Mouse (Mus musculus) embryonic facial prominence, embryonic 12.5 days (tissue): ENCODE data around the gene Meox2. TPM values are rescaled to one million over a fixed set of nuclear protein-coding genes. Genes with fewer than 3 reads are reported as not detected.

Experiments used
- ATAC-seq: fragments of 200-750 bp; cut with Nextera tagmentation; 2 replicates; pipeline ENCODE4 v1.8.0; 2017; ENCODE audit not compliant: insufficient number of reproducible peaks, insufficient read depth, low FRiP score, low TSS enrichment
- H3K27ac ChIP-seq: fragments of 300-500 bp; sonication (generic); 2 replicates; pipeline ENCODE4 v1.5.1; 2016; ENCODE audit warnings: mild to moderate bottlenecking
- H3K27me3 ChIP-seq: fragments of 300-500 bp; sonication (generic); 2 replicates; pipeline ENCODE4 v1.6.1; 2016; ENCODE audit warnings: mild to moderate bottlenecking, moderate library complexity
- H3K36me3 ChIP-seq: fragments of 300-500 bp; sonication (generic); 2 replicates; pipeline ENCODE4 v1.6.1; 2016; ENCODE audit warnings: mild to moderate bottlenecking
- H3K4me1 ChIP-seq: fragments of 300-500 bp; sonication (generic); 2 replicates; pipeline ENCODE4 v1.6.1; 2016
- H3K4me2 ChIP-seq: fragments of 300-500 bp; sonication (generic); replicated peaks from 2 replicates; pipeline ENCODE4 v1.6.1; 2016; ENCODE audit warnings: mild to moderate bottlenecking, moderate library complexity
- H3K4me3 ChIP-seq: fragments of 300-500 bp; sonication (generic); 2 replicates; pipeline ENCODE4 v1.5.1; 2016; ENCODE audit warnings: mild to moderate bottlenecking
- H3K9ac ChIP-seq: fragments of 300-500 bp; sonication (generic); 2 replicates; pipeline ENCODE4 v1.6.1; 2016; ENCODE audit warnings: mild to moderate bottlenecking, moderate library complexity
- H3K9me3 ChIP-seq: fragments of 300-500 bp; sonication (generic); 2 replicates; pipeline ENCODE4 v1.6.1; 2016; ENCODE audit warnings: mild to moderate bottlenecking, moderate library complexity
- WGBS: fragments of 180-500 bp; shearing (Covaris S2); methylation state at CpG from one replicate; pipeline ENCODE4 v1.1.7; 2016; 5-methylcytosine and 5-hydroxymethylcytosine counted together
- polyA plus RNA-seq: library from polyadenylated mRNA; unstranded; fragments of >200 nt; fragmentation: Nextera tagmentation; extraction: Ambion mirVana; gene quantifications from 2 replicates; pipeline ENCODE4 v1.2.1, GENCODE M21; 2016

Meox2 gene
- polyA plus RNA-seq, 1 experiment from 2014 or later: 13.8 TPM

- ATAC-seq: no peak
- no peaks in the 10 kb centered on the region for H3K9me3 ChIP-seq
- H3K27me3 ChIP-seq: no peaks in the 10 kb centered on the region
- H3K9ac ChIP-seq: no peak overlapping the region
- 46% methylated on average over 3 of the region's 3 CpGs for WGBS
- H3K4me1 ChIP-seq: no peaks in the 10 kb centered on the region
- H3K4me3 ChIP-seq: no peak overlapping the region
- no peak overlapping the region for H3K4me2 ChIP-seq
- H3K27ac ChIP-seq: no peak overlapping the region
- no peaks in the 10 kb centered on the region for H3K36me3 ChIP-seq
Observed at GRCm38 (mm10) chr12:37142080-37142703, 33.9 kb downstream of the Meox2 start.

DNA sequence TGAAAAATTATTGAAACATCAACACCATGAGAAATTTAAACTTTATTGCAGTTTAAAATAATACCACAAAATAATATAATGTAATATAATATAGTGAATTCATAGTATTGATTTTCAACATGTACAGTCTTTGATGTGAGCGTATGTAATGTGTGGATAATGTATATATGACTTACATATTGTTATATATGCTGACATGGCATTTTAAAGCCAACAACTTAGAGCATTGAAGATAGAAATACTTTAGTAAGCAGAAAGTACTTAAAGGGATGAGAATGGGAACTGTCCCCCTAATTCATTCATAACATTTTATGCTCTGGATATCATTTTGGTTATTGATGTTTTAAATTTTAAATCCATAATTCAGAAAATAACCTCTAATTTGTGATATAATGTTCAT is 35.5 kb downstream of the Meox2 start:
- WGBS: 91% methylated on average over 1 of the region's 1 CpGs
- no peak for ATAC-seq
- H3K9me3 ChIP-seq: no peaks in the 10 kb centered on the region

DNA sequence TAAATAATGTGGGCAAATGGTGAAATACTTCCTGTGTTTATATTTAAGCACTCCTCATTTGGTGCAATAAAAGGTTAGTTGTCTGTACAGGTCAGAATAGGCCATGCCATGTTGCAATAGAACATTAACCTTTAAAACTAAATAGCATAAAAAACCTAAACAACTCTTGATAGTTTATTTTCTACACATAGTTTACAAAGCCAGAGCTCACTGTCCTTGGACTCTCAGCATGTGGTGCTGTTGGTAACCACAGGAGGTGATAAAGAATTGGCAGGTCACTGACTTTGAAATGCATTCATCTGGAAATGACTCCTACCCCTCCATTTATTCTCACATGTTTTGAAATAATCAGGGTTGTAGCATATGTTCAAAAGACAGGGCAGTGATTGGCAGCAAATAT is 59.4 kb downstream of the Meox2 start:
- Histone ChIP-seq H3K4me2 (no peak overlapping the region), H3K27me3 (no peaks in the 10 kb centered on the region), H3K4me3 (no peak overlapping the region), H3K36me3 (no peaks in the 10 kb centered on the region), H3K4me1 (no peaks in the 10 kb centered on the region), H3K9me3 (no peaks in the 10 kb centered on the region), H3K9ac (no peak overlapping the region), H3K27ac (no peak overlapping the region)
- no peak for ATAC-seq

More for the DNA sequence above, 35.5 kb downstream of the Meox2 start:
- H3K4me3 ChIP-seq: no peak overlapping the region
- H3K36me3 ChIP-seq: no peaks in the 10 kb centered on the region
- H3K27me3 ChIP-seq: no peaks in the 10 kb centered on the region
- H3K4me2 ChIP-seq: no peak overlapping the region
- no peak overlapping the region for H3K27ac ChIP-seq
- no peaks in the 10 kb centered on the region for H3K4me1 ChIP-seq
- H3K9ac ChIP-seq: no peak overlapping the region

GRCm38 (mm10) chr12:37173324-37173723 is 65.0 kb downstream of the Meox2 start:
- H3K9ac ChIP-seq: no peak overlapping the region
- no peaks in the 10 kb centered on the region for H3K9me3 ChIP-seq
- H3K4me3 ChIP-seq: no peak overlapping the region
- H3K4me1 ChIP-seq: 0 out of 2 replicates have a peak, but pooled peaks cover 3% of the 10 kb centered on the region
- H3K36me3 ChIP-seq: no peaks in the 10 kb centered on the region
- H3K4me2 ChIP-seq: no peak overlapping the region
- no peak overlapping the region for H3K27ac ChIP-seq
- no peaks in the 10 kb centered on the region for H3K27me3 ChIP-seq
- 93% methylated on average over 3 of the region's 3 CpGs for WGBS
- ATAC-seq: no peak

DNA sequence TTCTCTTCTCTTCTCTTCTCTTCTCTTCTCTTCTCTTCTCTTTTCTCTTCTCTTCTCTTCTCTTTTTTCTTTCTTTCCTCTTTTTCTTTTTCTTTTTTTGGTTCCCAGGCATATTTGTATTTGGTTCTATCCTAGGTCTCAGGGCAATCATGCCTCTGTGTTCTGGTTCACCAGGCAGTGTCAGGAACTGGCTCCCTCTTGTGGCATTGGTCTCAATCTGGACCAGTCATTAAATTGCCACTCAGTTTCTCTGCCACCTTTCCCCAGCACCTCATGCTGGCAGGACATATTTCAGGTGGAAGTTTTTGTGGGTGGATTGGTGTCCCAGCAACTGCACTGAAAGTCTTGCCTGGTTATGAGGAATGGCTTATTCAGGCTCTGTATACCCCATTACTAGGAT is 75.3 kb downstream of the Meox2 start:
- no peaks in the 10 kb centered on the region for H3K27me3 ChIP-seq
- H3K9me3 ChIP-seq: no peaks in the 10 kb centered on the region
- H3K27ac ChIP-seq: no peak overlapping the region
- H3K4me3 ChIP-seq: no peak overlapping the region
- H3K4me2 ChIP-seq: no peak overlapping the region
- ATAC-seq: no peak
- no peaks in the 10 kb centered on the region for H3K36me3 ChIP-seq
- H3K9ac ChIP-seq: no peak overlapping the region
- H3K4me1 ChIP-seq: no peaks in the 10 kb centered on the region

DNA sequence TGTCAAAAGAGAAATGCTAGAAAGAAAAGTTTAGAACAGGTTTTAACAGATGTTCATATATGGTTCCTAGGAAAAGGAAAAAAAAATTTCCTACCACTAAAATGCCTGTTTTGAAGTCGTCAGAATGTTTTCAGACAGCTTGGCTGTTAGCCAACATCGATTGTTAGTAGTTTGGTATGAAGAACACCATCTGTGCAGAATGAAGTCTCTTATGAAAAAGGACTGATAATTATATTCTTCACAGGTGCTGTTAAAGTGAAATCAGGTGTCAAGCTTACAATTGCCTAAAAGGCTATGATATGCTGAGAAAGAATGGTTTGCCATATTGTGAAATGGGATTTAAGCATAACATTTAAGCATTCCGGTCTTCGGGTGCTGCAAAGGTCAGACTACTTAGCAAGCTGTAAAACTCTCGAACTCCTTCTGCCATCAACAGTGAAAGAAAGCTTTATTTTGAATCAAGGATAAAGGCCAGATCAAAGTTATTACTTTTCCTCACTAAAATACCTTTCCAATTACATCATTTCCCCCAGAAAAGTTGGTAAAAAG is 80.7 kb downstream of the Meox2 start:
- ATAC-seq: no peak
- no peak overlapping the region for H3K4me3 ChIP-seq
- H3K4me1 ChIP-seq: no peaks in the 10 kb centered on the region
- H3K36me3 ChIP-seq: no peaks in the 10 kb centered on the region
- whole genome bisulfite sequencing: 40% methylated on average over 5 of the region's 5 CpGs
- no peak overlapping the region for H3K27ac ChIP-seq
- no peaks in the 10 kb centered on the region for H3K27me3 ChIP-seq
- no peaks in the 10 kb centered on the region for H3K9me3 ChIP-seq
- no peak overlapping the region for H3K9ac ChIP-seq
- H3K4me2 ChIP-seq: no peak overlapping the region

Other genes starting within 250 kb of the Meox2 start
- 0.34 and 0.37 TPM in 2 replicates for gene Agmo, start 133.1 kb downstream of the Meox2 start, polyA plus RNA-seq